Mouse (Mus musculus) heart, embryonic 12.5 days (tissue): ENCODE results near the gene Megf6. TPM values are rescaled to one million over a fixed set of nuclear protein-coding genes. Genes with fewer than 3 reads are reported as not detected.

ENCODE experiments used
- ATAC-seq: fragments of 200-750 bp; cut with Nextera tagmentation; 2 replicates; pipeline ENCODE4 v1.8.0; 2017; ENCODE audit warnings: moderate TSS enrichment, moderate library complexity; ENCODE audit not compliant: insufficient number of reproducible peaks, low FRiP score
- H3K27ac ChIP-seq: fragments of 300-500 bp; sonication (generic); 2 replicates; pipeline ENCODE4 v1.5.1; 2016; ENCODE audit warnings: mild to moderate bottlenecking, moderate library complexity; ENCODE audit not compliant: poor library complexity, severe bottlenecking
- H3K27me3 ChIP-seq: fragments of 300-500 bp; sonication (generic); replicated peaks from 2 replicates; pipeline ENCODE4 v1.6.1; 2016; ENCODE audit warnings: mild to moderate bottlenecking, moderate library complexity
- H3K36me3 ChIP-seq: fragments of 300-500 bp; sonication (generic); 2 replicates; pipeline ENCODE4 v1.6.1; 2016; ENCODE audit warnings: mild to moderate bottlenecking, moderate library complexity
- H3K4me1 ChIP-seq: fragments of 300-500 bp; sonication (generic); replicated peaks from 2 replicates; pipeline ENCODE4 v1.6.1; 2016; ENCODE audit warnings: mild to moderate bottlenecking
- H3K4me2 ChIP-seq: fragments of 300-500 bp; sonication (generic); 2 replicates; pipeline ENCODE4 v1.6.1; 2016; ENCODE audit warnings: mild to moderate bottlenecking, moderate library complexity
- H3K4me3 ChIP-seq: fragments of 300-500 bp; sonication (generic); 2 replicates; pipeline ENCODE4 v1.5.1; 2016; ENCODE audit warnings: mild to moderate bottlenecking
- H3K9ac ChIP-seq: fragments of 300-500 bp; sonication (generic); 2 replicates; pipeline ENCODE4 v1.6.1; 2016; ENCODE audit warnings: mild to moderate bottlenecking, moderate library complexity
- H3K9me3 ChIP-seq: fragments of 300-500 bp; sonication (generic); replicated peaks from 2 replicates; pipeline ENCODE4 v1.6.1; 2016; ENCODE audit warnings: mild to moderate bottlenecking, moderate library complexity
- WGBS: fragments of 180-500 bp; shearing (Covaris S2); methylation state at CpG from one replicate; pipeline ENCODE4 v1.1.7; 2016; 5-methylcytosine and 5-hydroxymethylcytosine counted together
- polyA plus RNA-seq: library from polyadenylated mRNA; unstranded; fragments of >200 nt; fragmentation: Nextera tagmentation; extraction: Ambion mirVana; gene quantifications from 2 replicates; pipeline ENCODE4 v1.2.1, GENCODE M21; 2016

Megf6 gene
- polyA plus RNA-seq, 1 experiment from 2014 or later, result 19.4 TPM

- WGBS, result 1% methylated on average over 65 of the region's 66 CpGs
- H3K4me2 ChIP-seq, result peak overlapping the region; percentile 98
- H3K27ac ChIP-seq, result no peak overlapping the region
- no peaks in the 10 kb centered on the region for H3K36me3 ChIP-seq
- H3K4me1 ChIP-seq, result peaks cover 15% of the 10 kb centered on the region
- H3K9me3 ChIP-seq, result no peaks in the 10 kb centered on the region
- peaks cover 44% of the 10 kb centered on the region for H3K27me3 ChIP-seq
- H3K9ac ChIP-seq, result peak overlapping the region; percentile 63
- peak overlapping the region; percentile 67 for H3K4me3 ChIP-seq
- ATAC-seq, result peak; percentile 43; the same call in 1 of the 2 replicates
Measured at GRCm38 (mm10) chr4:154299541-154300271, 129.2 kb downstream of the Megf6 start.

GRCm38 (mm10) chr4:154301466-154301881 is 130.9 kb downstream of the Megf6 start, which contains the start of gene Arhgef16:
Gene Arhgef16, minus strand, starts transcription at chr4:154301676.
- Histone ChIP-seq H3K27ac (no peak within 1 kb of the TSS), H3K9ac (0 out of 2 replicates have a peak within 1 kb of the TSS, but pooled peaks have one; percentile 22), H3K36me3 (no peaks in the 10 kb centered on the region), H3K27me3 (peaks cover 44% of the 10 kb centered on the region), H3K4me2 (peak within 1 kb of the TSS; percentile 27; the same call in 1 of the 2 replicates), H3K4me1 (peaks cover 15% of the 10 kb centered on the region), H3K9me3 (0 out of 2 replicates have a peak, but pooled peaks cover 7% of the 10 kb centered on the region), H3K4me3 (no peak within 1 kb of the TSS)
- peak; percentile 47; the same call in 1 of the 2 replicates for ATAC-seq
- WGBS, result 18% methylated on average over 7 of the region's 7 CpGs

- 66% methylated on average over 2 of the region's 2 CpGs for WGBS
- ATAC-seq, result no peak
- no peak overlapping the region for H3K4me3 ChIP-seq
- H3K9ac ChIP-seq, result no peak overlapping the region
- H3K9me3 ChIP-seq, result 0 out of 2 replicates have a peak, but pooled peaks cover 13% of the 10 kb centered on the region
- H3K4me2 ChIP-seq, result no peak overlapping the region
- no peaks in the 10 kb centered on the region for H3K36me3 ChIP-seq
- no peak overlapping the region for H3K27ac ChIP-seq
- 0 out of 2 replicates have a peak, but pooled peaks cover 5% of the 10 kb centered on the region for H3K27me3 ChIP-seq
- H3K4me1 ChIP-seq, result no peaks in the 10 kb centered on the region
Measured at GRCm38 (mm10) chr4:154309131-154309530, 138.6 kb downstream of the Megf6 start.

- no peak overlapping the region for H3K4me3 ChIP-seq
- no peaks in the 10 kb centered on the region for H3K36me3 ChIP-seq
- no peaks in the 10 kb centered on the region for H3K4me1 ChIP-seq
- H3K27me3 ChIP-seq, result 0 out of 2 replicates have a peak, but pooled peaks cover 5% of the 10 kb centered on the region
- 74% methylated on average over 9 of the region's 9 CpGs for WGBS
- ATAC-seq, result no peak
- no peak overlapping the region for H3K9ac ChIP-seq
- H3K9me3 ChIP-seq, result 0 out of 2 replicates have a peak, but pooled peaks cover 12% of the 10 kb centered on the region
- H3K27ac ChIP-seq, result no peak overlapping the region
- no peak overlapping the region for H3K4me2 ChIP-seq
Measured at GRCm38 (mm10) chr4:154310576-154311262, 140.2 kb downstream of the Megf6 start.

DNA sequence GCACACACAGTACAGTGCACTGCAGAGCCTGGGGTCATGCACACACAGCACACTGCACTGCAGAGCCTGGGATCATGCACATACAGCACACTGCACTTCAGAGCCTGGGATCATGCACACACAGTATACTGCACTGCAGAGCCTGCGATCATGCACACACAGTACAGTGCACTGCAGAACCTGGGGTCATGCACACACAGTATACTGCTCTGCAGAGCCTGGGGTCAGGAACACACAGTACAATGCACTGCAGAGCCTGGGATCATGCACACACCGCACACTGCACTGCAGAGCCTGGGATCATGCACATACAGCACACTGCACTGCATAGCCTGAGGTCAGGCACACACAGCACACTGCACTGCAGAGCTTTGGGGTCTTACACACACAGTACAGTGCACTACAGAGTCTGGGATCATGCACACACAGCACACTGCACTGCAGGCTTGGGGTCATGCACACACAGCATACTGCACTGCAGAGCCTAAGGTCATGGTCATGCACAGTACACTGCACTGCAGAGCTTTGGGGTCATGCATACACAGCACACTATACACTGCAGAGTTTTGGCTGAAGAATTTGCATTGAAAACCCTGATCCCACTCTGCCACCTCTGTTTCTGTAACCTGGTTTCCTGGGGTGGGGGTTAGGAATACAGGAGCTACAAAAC is 141.7 kb downstream of the Megf6 start:
- Histone ChIP-seq H3K27ac (no peak overlapping the region), H3K27me3 (0 out of 2 replicates have a peak, but pooled peaks cover 5% of the 10 kb centered on the region), H3K4me2 (no peak overlapping the region), H3K4me1 (no peaks in the 10 kb centered on the region), H3K36me3 (no peaks in the 10 kb centered on the region; the same call in 1 of the 2 replicates), H3K4me3 (no peak overlapping the region), H3K9ac (no peak overlapping the region), H3K9me3 (0 out of 2 replicates have a peak, but pooled peaks cover 2% of the 10 kb centered on the region)
- 84% methylated on average over 2 of the region's 2 CpGs for WGBS
- ATAC-seq, result no peak

DNA sequence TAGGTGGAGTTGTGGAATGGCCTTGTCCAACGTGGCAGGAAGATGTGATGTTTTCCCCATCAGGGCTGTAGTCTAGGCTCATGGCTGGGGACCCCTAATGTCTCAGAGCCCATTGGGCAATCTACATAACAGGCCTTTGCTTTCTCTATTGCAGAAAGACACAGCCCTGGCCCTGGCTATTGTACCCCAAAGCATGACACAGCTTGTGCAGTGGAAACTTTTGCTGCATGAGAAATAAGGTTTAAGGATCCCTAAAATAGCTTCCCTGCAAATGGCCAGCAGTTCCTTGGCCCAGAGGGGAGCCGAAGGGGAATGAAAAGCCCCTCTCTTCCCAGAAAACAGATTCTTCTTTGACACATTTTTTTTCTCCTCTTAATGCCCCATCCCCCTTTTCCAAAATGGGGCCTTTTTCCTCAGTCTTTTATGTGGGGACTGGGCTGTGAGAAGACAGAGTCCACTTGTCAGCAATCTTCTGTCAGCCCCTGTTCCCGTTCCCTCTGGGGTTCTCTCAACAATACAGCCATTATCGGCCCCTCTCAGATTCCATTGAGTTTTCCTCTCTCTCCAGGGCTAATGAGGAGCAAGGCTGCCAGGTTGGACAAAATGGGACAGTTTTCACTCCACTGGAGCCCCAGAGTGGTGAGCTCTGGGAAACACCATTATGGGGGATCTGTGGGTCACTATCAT is 142.5 kb downstream of the Megf6 start:
- ATAC-seq, result no peak
- Histone ChIP-seq H3K27me3 (0 out of 2 replicates have a peak, but pooled peaks cover 5% of the 10 kb centered on the region), H3K4me2 (no peak overlapping the region), H3K9ac (no peak overlapping the region), H3K4me1 (no peaks in the 10 kb centered on the region), H3K36me3 (no peaks in the 10 kb centered on the region; the same call in 1 of the 2 replicates), H3K9me3 (0 out of 2 replicates have a peak, but pooled peaks cover 2% of the 10 kb centered on the region), H3K27ac (no peak overlapping the region), H3K4me3 (no peak overlapping the region)
- 44% methylated on average over 4 of the region's 4 CpGs for WGBS

DNA sequence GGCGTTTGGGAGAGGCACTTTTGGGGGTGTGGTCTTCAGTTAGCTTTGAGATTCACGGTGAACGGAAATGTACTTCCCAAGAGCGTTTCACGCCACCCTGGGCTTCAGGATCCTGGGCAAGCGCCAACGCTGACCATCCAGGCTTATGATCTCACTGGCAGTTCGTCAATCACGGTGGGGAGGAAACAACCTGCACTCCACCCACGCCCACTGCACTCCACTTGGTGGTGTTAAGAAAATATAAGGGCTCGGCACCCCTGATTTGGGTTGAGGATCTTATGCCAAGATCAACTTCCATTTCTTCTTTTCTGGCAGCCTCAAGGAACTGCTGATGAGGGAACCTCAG is 143.1 kb downstream of the Megf6 start:
- Histone ChIP-seq H3K27me3 (0 out of 2 replicates have a peak, but pooled peaks cover 5% of the 10 kb centered on the region), H3K4me3 (no peak overlapping the region), H3K36me3 (peaks cover 4% of the 10 kb centered on the region), H3K4me1 (no peaks in the 10 kb centered on the region), H3K9me3 (no peaks in the 10 kb centered on the region), H3K4me2 (no peak overlapping the region), H3K27ac (no peak overlapping the region), H3K9ac (no peak overlapping the region)
- no peak for ATAC-seq
- 73% methylated on average over 11 of the region's 11 CpGs for WGBS

Other genes with a start within 250 kb of the Megf6 start
- gene A430005L14Rik, start 213.5 kb upstream of the Megf6 start, polyA plus RNA-seq, result 49.7 and 51.9 TPM in 2 replicates
- 5.6 and 6.5 TPM in 2 replicates for gene Dffb, start 195.6 kb upstream of the Megf6 start, polyA plus RNA-seq
- 17.3 and 18.0 TPM in 2 replicates for gene Cep104, start 195.5 kb upstream of the Megf6 start, polyA plus RNA-seq
- gene Lrrc47, start 159.0 kb upstream of the Megf6 start, polyA plus RNA-seq, result 21.8 and 27.2 TPM in 2 replicates
- gene Smim1, start 144.5 kb upstream of the Megf6 start, polyA plus RNA-seq, result 64.6 and 77.0 TPM in 2 replicates
- 0.09 and 0.10 TPM in 2 replicates for gene Ccdc27, start 128.1 kb upstream of the Megf6 start, polyA plus RNA-seq
- gene Trp73, start 30.5 kb upstream of the Megf6 start, polyA plus RNA-seq, result 0.04 and 0.05 TPM in 2 replicates
- gene Wrap73, start 28.4 kb upstream of the Megf6 start, polyA plus RNA-seq, result 23.5 and 24.1 TPM in 2 replicates
- gene Tprgl, start 10.1 kb upstream of the Megf6 start, polyA plus RNA-seq, result 128 and 135 TPM in 2 replicates
- gene Arhgef16, start 130.9 kb downstream of the Megf6 start, polyA plus RNA-seq, result 1.8 and 1.9 TPM in 2 replicates
- gene B230104I21Rik, start 165.4 kb downstream of the Megf6 start, polyA plus RNA-seq, result not detected in 2 replicates